Mouse (Mus musculus) induced T-regulatory cell, adult 2 months (primary cell): ENCODE measurements at regions not wholly inside any gene's neighbourhood (a gene's known extent, or its start where the extent isn't known, plus 50 kb on each side); places are given as distances from the start of the nearest gene placed in this dataset.

Experiments
- DNase-seq: peaks from one replicate; pipeline ENCODE4 v3.0.0-alpha.2; 2012; ENCODE audit warnings: low read depth

- DNase-seq: no peak
Measured at GRCm38 (mm10) chr17:48789846-48790245, 142.3 kb upstream of the Lrfn2 start.

GRCm38 (mm10) chr17:48790526-48790925 is 141.7 kb upstream of the Lrfn2 start:
- DNase-seq: no peak

- DNase-seq: no peak
Measured at GRCm38 (mm10) chr17:48792954-48793353, 139.2 kb upstream of the Lrfn2 start.

GRCm38 (mm10) chr17:48795773-48796172 is 136.4 kb upstream of the Lrfn2 start:
- DNase-seq: no peak

- DNase-seq: no peak
Measured at GRCm38 (mm10) chr17:48798196-48798595, 134.0 kb upstream of the Lrfn2 start.

- no peak for DNase-seq
Measured at GRCm38 (mm10) chr17:48802673-48803072, 129.5 kb upstream of the Lrfn2 start.

- DNase-seq: no peak
Measured at GRCm38 (mm10) chr17:48807905-48808304, 124.3 kb upstream of the Lrfn2 start.

GRCm38 (mm10) chr17:48814753-48815504 is 117.2 kb upstream of the Lrfn2 start:
- DNase-seq: no peak

- DNase-seq: no peak
Measured at GRCm38 (mm10) chr17:48816588-48817324, 115.4 kb upstream of the Lrfn2 start.

GRCm38 (mm10) chr17:48817551-48817950 is 114.6 kb upstream of the Lrfn2 start:
- DNase-seq: no peak

GRCm38 (mm10) chr17:48819703-48820102 is 112.5 kb upstream of the Lrfn2 start:
- DNase-seq: no peak

GRCm38 (mm10) chr17:48822101-48822876 is 109.9 kb upstream of the Lrfn2 start:
- DNase-seq: peak; percentile 1

GRCm38 (mm10) chr17:48823921-48824320 is 108.3 kb upstream of the Lrfn2 start:
- no peak for DNase-seq

- no peak for DNase-seq
Measured at GRCm38 (mm10) chr17:48825212-48825913, 106.8 kb upstream of the Lrfn2 start.

- DNase-seq: no peak
Measured at GRCm38 (mm10) chr17:48838297-48838979, 93.7 kb upstream of the Lrfn2 start.

- no peak for DNase-seq
Measured at GRCm38 (mm10) chr17:48847890-48848289, 84.3 kb upstream of the Lrfn2 start.

GRCm38 (mm10) chr17:48850910-48851309 is 81.3 kb upstream of the Lrfn2 start:
- DNase-seq: no peak

GRCm38 (mm10) chr17:48858891-48859290 is 73.3 kb upstream of the Lrfn2 start:
- no peak for DNase-seq

GRCm38 (mm10) chr17:48870443-48870842 is 61.7 kb upstream of the Lrfn2 start:
- no peak for DNase-seq

GRCm38 (mm10) chr17:48877505-48877904 is 54.7 kb upstream of the Lrfn2 start:
- DNase-seq: no peak

- DNase-seq: no peak
Measured at GRCm38 (mm10) chr17:48880590-48880989, 51.6 kb upstream of the Lrfn2 start.
